Mouse (Mus musculus) neural tube, embryonic 10.5 days (tissue): ENCODE measurements around the gene Gm12258.
"Not testable (repeated sequence)": the region's sequence is repeated elsewhere in the genome, so short reads cannot be mapped to it uniquely, and the experiment has no call there.

Experiments
- DNase-seq: peaks from one replicate; pipeline ENCODE4 v3.0.0-alpha.2; 2017; ENCODE audit warnings: low spot score; ENCODE audit errors: extremely low spot score

Gm12258 gene

DNA sequence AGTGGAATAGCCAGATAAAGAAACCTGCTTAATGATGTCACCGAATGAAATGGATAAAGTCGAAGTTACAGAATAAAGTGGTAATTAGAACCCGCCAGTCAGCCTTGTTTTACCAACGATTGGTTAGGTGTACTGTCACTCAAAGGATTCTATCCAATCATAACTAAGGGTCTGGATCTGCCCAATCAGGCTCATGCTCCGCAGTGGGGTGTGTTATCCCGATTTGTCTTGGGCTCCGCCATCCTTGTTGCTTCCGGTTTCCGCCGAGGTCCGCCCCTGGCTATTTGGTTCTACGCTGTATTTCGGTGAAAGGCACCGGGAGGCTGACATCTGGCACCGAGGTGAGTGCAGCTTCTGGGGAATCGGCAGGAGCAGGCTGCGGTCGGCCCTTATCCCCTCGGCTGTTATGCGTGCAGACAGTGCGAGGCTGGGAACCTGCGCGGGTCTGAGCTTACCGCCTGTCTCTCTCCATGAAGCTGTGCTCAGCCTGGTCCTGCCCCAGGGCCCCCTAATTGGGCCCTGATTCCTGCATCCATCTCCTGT, at the start of gene Gm12258:
Gm12258 (plus strand) TSS at position 240 of the 543 bp plus-strand sequence.
- peak; percentile 82 for DNase-seq

DNA sequence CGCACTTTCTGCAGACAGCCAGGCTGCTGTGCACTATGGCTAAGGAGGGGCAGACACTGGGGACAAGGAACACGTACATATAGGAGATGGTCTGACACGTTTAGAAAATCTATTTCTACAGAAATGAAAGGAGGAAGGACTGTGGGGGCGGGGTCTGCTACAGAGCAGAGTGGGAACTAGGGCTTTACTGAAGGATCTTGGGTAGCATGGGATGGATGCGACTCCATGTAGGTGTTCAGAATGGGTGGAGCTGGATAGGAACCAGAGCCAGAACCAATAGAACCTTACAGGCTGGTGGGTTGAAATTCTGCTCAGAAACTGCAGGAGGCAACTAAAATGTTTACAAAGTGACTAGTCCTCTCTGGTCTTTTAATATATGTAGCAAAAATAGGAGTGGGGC, 47.2 kb upstream of the Gm12258 start:
- no peak for DNase-seq

DNA sequence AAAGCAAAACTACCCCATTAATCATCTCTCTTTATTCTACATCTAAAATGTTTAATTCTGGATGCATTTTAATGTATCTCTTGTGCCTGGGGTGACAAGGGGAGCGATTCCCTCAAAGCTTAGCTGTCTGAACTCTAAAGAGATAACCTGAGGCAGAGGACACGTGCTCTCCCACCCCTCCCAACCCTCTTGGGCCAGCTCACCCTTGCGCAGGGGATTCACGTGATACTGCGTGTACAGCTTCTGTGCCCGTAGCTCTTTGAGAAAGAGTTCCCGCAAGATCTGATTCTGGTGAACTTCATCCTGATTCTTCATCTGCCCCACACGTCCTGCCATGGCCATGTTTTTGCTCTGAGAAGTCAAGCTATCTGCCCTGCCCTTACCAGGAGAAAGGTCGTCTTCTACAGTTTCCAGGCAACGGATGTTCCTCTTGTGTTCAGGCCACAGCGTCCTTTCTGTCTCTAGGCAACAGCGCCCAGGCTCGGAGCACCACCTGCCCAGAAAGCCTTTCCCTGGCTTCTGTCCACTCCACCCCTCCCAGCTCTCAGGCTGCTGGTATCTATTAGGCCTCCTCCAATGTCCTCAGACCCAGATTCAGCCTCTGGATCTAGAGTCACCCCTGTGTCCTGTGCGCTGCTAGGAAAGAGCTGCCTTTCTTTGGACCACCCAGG, 45.3 kb upstream of the Gm12258 start, which contains the start of gene Fam183b:
Fam183b (minus strand) TSS at position 403 of the 671 bp plus-strand sequence.
- peak; percentile 44 for DNase-seq

DNA sequence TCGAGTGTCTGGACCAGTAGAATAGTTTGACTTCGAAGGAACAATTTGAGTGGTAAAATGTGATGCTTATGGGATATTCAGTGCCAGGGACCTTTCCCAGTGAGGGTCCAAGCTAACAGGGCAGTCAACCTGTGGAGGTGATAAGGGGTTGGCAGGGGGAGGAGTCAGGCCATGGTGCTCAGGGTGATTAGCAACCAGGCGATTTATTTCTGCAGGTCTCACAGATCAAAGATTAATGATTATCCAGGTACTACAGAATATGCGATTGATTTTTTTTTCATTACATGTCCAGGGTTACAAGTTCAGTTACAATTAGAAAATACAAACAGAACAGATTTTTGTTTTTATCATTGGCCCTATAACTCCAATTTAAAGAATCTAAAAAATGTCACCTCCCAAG, 43.1 kb upstream of the Gm12258 start:
- no peak for DNase-seq

DNA sequence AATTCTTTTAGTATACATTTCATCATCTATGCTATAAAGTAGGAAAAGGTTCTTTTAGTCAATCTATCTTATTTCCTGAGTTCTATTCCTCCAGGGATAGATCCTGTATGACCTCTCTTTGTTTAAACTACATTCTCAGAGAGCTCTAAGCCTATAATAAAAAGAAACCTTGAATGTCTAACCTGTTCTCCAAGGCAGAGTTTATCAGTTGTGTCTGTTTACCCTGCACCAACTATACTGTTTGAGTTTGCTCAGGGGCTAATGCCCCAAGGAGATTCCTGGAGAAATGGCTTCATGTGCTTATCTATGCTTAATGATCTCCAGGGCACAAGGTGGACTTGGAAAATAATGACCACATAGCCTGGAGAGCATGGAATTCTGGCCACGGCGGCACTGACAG, 42.6 kb upstream of the Gm12258 start:
- DNase-seq: no peak

DNA sequence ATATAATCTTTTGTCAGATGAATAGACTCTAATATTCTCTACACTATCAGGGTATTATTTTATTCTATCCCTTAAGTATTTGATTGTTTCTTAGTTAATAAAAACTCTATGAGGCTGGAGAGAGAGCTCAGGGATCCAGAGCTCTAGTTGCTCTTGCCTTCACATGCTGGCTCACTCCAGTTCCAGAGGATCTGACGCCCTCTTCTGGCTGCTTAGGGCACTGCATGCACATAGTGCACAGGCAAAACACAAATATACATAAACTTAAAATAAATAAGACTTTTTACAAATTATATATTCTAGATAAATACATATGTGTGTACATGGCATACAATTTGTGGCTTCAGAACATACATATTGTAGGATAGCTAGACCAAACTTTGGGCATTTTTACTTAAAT, 35.0 kb upstream of the Gm12258 start:
- DNase-seq: no peak

DNA sequence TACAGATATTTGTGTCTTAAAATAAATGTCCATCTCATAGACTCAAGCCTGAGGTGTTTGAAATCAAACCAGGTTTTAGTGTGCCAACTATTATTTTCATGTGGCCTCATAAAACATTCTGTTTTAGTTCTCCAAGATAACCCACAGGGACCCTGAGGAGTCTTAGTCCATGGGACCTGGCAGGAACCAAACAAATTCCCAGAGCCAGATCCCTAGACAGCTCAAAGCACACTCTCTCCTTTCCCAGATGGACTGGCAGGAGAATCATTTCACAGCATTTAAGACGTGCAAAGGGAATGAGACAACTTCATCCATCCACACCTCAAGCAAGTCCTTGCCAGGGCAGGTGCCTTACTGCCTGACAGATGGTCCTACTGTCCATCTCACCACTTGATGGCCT, 32.3 kb upstream of the Gm12258 start, which contains the start of gene Olfr313:
Olfr313 (plus strand) TSS at position 301 of the 400 bp plus-strand sequence.
- DNase-seq: not testable (repeated sequence)

DNA sequence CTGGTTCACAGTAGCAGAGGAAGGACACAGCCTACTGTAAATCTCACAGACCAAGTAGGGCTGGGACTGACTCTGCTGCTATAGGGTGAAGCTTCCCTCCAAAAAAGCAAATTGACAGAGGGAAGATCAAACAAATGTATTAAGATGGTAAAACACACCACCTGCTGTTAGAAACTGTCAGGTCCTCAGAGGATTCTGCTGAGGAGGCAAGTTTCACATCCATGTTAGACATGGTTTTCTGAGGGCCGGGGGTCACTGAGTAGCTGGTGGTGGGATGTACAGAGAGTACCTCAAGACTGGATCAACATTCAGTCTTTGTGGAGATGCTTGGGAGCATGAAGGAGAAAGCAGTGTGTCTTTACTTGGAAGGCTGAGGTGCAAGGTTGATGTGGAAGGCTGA, 31.3 kb upstream of the Gm12258 start:
- DNase-seq: no peak

DNA sequence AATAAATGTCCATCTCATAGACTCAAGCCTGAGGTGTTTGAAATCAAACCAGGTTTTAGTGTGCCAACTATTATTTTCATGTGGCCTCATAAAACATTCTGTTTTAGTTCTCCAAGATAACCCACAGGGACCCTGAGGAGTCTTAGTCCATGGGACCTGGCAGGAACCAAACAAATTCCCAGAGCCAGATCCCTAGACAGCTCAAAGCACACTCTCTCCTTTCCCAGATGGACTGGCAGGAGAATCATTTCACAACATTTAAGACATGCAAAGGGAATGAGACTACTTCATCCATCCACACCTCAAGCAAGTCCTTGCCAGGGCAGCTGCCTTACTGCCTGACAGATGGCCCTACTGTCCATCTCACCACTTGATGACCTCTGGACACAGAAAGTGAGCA, 18.0 kb upstream of the Gm12258 start, which contains the start of gene Olfr312:
Olfr312 (plus strand) TSS at position 301 of the 400 bp plus-strand sequence.
- DNase-seq: not testable (repeated sequence)

DNA sequence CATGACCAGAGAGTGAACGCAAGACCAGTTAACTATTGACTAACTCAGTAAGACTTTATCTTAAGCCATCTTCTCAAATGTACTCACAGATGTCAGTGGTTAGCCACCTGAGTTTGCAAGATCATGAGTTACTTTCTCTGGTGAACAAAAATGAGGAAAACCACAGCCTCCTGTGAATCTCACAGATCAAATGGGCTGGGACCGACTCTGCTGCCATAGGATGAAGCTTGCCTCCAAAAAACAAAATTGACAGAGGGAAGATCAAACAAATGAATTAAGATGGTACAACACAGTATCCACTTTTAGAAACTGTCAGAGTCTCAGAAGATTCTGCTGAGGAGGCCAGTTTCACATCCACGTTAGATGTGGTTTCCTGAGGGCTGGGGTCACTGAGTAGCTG, 17.2 kb upstream of the Gm12258 start:
- DNase-seq: no peak

DNA sequence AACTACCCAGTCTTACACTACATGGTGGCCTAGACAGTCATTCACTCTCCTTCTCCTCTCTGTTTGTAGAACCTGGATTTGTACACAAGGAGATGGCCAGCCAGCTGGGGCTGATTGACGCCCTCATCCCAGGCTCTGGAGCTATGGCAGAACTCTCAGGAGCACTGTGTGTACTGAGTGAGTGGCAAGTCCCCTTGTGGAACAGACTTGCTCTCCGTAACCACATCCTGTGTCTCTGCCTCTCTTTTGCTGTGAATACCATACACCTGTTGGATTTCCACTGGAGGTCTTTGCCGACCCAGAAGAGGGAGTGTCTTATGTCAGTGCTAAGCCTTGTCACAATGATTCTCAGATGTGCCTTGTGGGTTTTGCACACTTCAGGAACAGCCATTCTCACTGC, 14.4 kb upstream of the Gm12258 start:
- not testable (repeated sequence) for DNase-seq

DNA sequence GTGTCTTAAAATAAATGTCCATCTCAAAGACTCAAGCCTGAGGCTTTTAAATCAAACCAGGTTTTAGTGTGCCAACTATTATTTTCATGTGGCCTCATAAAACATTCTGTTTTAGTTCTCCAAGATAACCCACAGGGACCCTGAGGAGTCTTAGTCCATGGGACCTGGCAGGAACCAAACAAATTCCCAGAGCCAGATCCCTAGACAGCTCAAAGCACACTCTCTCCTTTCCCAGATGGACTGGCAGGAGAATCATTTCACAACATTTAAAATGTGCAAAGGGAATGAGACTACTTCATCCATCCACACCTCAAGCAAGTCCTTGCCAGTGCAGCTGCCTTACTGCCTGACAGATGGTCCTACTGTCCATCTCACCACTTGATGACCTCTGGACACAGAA, 8.0 kb upstream of the Gm12258 start, which contains the start of gene Olfr311:
Olfr311 (plus strand) TSS at position 301 of the 400 bp plus-strand sequence.
- DNase-seq: not testable (repeated sequence)

DNA sequence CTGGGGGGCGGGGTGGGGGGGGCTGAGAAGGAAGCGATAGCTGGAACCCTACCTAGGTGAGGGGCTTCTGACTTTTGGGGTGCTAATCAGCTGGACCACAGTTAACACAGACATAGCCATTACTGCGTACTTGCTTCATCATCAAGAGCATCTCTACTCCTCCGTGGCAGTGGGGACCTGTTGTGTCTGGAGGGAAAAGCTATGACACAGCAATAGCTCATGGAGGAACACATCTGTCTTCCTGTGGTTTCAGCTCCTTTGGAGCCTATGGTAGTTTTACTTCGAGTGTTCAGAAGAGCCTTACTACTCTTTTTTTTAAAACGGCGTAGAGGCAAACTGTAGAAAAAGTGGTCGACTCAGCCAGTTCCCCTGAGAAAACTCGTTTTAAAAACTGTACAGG, 678 bp downstream of the Gm12258 start:
- DNase-seq: no peak

DNA sequence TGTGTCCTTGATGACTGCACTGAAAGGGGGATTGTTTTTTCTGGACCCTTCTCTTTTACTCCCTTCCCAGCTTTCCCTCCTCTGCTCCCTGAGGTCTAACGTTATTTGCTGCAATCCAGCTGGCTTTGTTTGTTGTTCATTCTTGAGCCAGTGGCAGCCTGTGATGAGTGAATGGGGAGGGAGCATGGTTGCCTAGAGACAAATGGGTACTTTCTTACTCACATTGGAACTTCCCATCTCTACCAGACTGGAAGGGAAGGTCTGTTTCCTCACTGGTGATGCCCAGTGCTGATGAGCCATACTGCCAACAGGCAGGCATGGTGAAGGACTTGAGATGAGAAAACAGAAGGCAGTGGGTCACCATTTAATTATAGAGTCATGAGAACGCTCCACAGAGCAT, 2.8 kb downstream of the Gm12258 start:
- no peak for DNase-seq

DNA sequence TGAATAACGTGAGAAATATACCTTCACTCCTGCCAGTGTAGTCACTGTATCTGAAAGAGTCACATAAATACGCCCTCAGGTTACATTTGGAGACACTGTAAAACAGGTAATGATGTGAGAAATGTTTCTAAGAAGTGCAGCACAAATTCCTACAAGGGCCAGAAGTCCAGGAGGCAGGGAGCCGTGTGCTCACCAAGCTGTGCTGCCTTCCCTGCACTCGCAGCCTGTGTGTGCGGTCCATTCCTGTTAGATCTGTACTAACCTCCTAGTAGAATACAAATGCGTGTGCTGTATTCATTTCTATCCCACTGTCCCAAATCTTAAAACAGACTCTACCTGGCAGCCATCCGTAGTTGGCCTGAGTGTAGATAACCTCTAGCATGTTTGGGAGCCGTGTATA, 13.8 kb downstream of the Gm12258 start:
- DNase-seq: no peak

DNA sequence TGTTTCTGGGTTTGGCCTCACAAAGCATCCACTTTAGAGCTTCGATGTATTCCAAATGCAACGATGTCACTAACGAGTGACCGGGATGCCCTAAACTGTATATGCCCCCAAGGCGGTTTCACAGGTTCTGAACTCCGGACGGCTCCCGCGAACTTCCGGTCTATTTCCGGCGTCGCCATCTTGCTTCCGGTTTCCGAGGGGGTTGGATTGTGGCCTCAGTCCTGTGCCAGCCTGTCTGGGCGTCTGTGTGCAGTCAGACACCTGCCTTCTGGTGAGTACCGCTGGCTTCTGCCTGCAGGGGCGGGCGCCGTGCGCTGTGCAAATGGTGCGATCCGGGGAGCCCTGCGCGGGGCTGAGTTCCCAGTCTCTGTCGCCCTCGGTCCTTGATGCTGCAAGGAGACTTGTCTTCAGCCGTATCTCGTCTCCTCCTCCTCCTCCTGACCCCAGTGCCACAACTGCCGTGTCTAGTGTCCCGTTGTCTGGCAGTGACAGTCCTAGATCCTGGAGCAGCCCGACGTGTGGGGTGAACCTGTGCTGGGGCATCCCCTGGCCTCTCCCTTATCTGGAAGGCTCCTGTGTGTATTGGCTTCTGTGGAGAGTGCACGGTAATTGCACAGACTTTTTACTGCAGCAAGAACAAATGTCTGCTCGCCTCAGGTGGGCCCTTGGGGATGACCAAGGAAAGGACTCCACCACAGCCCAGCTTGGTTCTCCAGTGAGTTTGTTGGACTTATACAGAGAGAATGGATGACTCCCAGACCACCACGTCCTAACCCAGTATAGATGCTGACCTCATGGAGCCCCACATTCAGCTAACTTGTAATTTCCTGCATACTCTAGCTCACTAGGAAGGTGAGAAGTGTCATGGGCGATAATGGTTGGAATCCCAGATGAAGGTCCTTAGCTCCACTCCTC, 20.3 kb downstream of the Gm12258 start, which contains the start of gene 2810021J22Rik:
2810021J22Rik (plus strand) TSS at position 178 of the 915 bp plus-strand sequence.
- peak; percentile 85 for DNase-seq

DNA sequence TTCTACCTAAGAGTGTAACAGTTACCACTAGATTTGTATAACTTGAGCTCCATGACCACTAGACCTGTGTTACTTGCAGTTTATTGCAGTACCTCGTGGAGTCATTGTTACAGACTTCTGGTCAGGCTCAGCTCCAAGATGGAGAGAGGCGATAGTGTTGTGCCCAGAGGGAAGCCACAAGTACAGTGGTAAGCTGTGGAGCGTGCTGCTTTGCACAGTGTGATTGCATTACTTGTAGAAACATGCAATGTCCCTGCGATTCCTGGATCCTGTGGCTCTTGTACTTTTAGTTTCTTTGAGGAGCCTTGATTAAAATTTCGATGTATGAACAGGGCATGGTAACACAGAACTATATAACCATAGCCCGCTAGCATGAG, 21.0 kb downstream of the Gm12258 start:
- no peak for DNase-seq

DNA sequence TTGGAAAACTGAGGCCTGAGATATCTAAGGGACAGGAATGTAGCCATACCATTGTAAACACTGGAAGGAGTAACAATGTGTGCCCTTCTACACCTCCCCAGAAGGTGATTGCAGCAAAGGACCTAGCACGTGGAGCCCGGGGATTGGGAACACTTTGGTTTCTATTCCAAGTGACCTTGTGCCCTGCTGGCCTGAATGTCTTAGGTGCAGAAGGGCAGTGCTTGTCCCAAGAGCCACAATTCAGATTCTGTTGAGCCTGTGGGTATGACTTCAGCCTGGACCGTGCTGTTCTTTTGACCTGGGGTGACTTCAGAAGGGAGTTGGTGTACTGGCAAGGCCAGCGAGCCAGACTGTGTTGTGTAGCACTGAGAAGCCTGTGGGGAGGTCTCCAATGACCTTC, 24.0 kb downstream of the Gm12258 start:
- no peak for DNase-seq

DNA sequence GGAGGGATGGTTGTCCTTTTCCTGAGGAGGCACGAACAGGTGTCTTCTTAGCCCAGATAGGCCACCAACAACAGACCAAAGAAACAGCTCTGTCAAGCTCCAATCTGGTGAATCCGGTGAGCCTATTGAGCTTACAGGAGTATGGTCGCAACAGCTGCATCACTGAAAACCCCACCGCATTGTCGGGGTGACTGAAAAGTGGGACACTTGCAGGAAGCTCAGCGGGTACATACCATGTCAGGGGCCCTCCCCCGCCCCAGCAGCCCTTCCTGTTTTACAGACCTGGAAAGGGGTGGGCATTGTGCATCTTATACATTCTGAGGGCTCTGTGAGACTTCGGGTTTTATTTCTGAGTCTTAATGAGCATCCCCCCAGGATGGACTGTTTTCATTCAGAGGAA, 36.8 kb downstream of the Gm12258 start:
- DNase-seq: no peak

DNA sequence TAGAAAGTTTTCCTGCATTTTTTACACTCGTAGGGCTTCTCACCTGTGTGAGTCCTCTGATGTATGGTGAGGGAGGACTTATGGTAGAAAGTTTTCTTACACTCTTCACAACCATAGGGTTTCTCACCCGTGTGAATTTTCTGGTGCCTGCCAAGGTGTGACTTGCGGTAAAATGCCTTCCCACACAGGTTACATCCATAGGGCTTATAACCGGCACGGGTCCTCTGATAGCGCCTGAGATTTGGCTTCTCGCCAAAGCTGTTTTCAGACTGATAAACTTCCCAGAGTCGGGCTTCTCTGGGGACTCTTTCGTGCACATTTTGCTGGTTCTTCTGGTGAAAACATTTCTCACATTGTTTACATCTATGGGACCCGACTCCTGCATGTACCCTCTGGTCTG, 43.6 kb downstream of the Gm12258 start:
- no peak for DNase-seq

DNA sequence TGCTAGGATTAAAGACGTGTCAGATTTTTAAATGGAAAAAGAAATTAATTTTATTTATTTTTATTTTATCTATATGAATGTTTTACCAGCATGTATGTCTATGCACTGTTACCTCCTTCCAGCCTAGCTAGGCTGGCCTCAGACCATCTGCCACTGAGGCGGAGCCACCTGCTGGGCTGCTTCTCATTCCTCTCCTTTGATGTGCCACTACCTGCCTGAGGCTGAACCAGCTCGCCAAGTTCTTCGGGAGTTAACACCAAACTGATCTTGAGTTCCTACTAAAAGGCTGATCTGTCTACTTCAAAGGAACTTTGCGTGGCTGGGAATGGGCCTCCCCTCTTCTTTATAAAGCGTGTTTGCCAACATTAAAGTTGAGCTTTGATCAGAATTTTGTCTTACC, 47.5 kb downstream of the Gm12258 start:
- DNase-seq: no peak

DNA sequence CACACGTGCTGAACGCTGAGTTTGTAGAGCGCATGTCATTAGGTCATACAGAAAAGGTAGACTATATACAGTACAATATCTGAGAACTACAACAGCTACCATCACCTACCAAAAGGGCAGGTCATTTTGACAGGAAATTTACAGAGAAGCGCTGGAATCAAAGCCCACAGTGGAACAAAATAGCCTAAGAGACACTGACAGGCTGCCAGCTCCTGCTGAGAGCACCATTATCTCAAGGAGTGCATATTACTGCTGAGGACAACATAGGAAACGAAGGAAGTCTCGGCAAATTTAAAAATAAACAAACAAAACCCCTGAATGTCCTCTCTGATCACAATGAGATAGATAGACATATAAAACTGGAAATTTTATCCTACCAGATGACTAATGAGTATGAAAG, 50.5 kb downstream of the Gm12258 start:
- no peak for DNase-seq
